Mouse (Mus musculus) limb, embryonic 11.5 days (tissue): ENCODE measurements around the gene Pum2. TPM values are rescaled to one million over a fixed set of nuclear protein-coding genes. Genes with fewer than 3 reads are reported as not detected.

Source experiments
- ATAC-seq: fragments of 200-750 bp; cut with Nextera tagmentation; 2 replicates; pipeline ENCODE4 v1.8.0; 2017; ENCODE audit warnings: low read depth; ENCODE audit not compliant: insufficient number of reproducible peaks, low FRiP score, low TSS enrichment
- DNase-seq: peaks from one replicate; pipeline ENCODE4 v3.0.0-alpha.2; 2015; ENCODE audit warnings: low spot score
- H3K27ac ChIP-seq: fragments of 300-500 bp; sonication (generic); replicated peaks from 2 replicates; pipeline ENCODE4 v1.5.1; 2014; ENCODE audit warnings: low read depth, mild to moderate bottlenecking, low read length
- H3K27me3 ChIP-seq: fragments of 300-500 bp; sonication (generic); 2 replicates; pipeline ENCODE4 v1.6.1; 2014; ENCODE audit warnings: mild to moderate bottlenecking, low read length, mixed read lengths; ENCODE audit not compliant: control insufficient read depth, insufficient read depth
- H3K36me3 ChIP-seq: fragments of 300-500 bp; sonication (generic); 2 replicates; pipeline ENCODE4 v1.6.1; 2014; ENCODE audit warnings: mild to moderate bottlenecking, low read length, moderate library complexity, mixed read lengths; ENCODE audit not compliant: control insufficient read depth, insufficient read depth
- H3K4me1 ChIP-seq: fragments of 300-500 bp; sonication (generic); 2 replicates; pipeline ENCODE4 v1.6.1; 2014; ENCODE audit warnings: low read length, mixed read lengths; ENCODE audit not compliant: control insufficient read depth, insufficient read depth
- H3K4me2 ChIP-seq: fragments of 300-500 bp; sonication (generic); 2 replicates; pipeline ENCODE4 v1.6.1; 2014; ENCODE audit warnings: low read depth, mild to moderate bottlenecking, moderate library complexity; ENCODE audit not compliant: severe bottlenecking
- H3K4me3 ChIP-seq: fragments of 300-500 bp; sonication (generic); 2 replicates; pipeline ENCODE4 v1.5.1; 2014; ENCODE audit warnings: low read depth, low read length
- H3K9ac ChIP-seq: fragments of 300-500 bp; sonication (generic); 2 replicates; pipeline ENCODE4 v1.6.1; 2014; ENCODE audit warnings: mild to moderate bottlenecking, low read length
- H3K9me3 ChIP-seq: fragments of 300-500 bp; sonication (generic); 2 replicates; pipeline ENCODE4 v1.6.1; 2016; ENCODE audit warnings: low read length; ENCODE audit not compliant: control insufficient read depth
- WGBS: fragments of 180-500 bp; shearing (Covaris S2); extraction: QIAGEN DNeasy Blood & Tissue Kit; methylation state at CpG from one replicate; pipeline ENCODE4 v1.1.7; 2014; 5-methylcytosine and 5-hydroxymethylcytosine counted together
- polyA plus RNA-seq: library from polyadenylated mRNA; unstranded; fragments of >200 nt; fragmentation: Nextera tagmentation; extraction: Ambion mirVana; gene quantifications from 2 replicates; pipeline ENCODE4 v1.2.1, GENCODE M21; 2014

Gene Pum2
- polyA plus RNA-seq, 1 experiment from 2014 or later: 73.6 TPM

GRCm38 (mm10) chr12:8781681-8782378, 107.9 kb downstream of the Pum2 start:
- no peaks in the 10 kb centered on the region for H3K9me3 ChIP-seq
- H3K27ac ChIP-seq: 0 out of 2 replicates have a peak overlapping the region, but pooled peaks have one; percentile 2
- H3K4me1 ChIP-seq: peaks cover 46% of the 10 kb centered on the region
- H3K9ac ChIP-seq: no peak overlapping the region
- no peak overlapping the region for H3K4me2 ChIP-seq
- DNase-seq (no peak), ATAC-seq (no peak)
- no peaks in the 10 kb centered on the region for H3K27me3 ChIP-seq
- 76% methylated on average over 9 of the region's 9 CpGs for WGBS
- H3K4me3 ChIP-seq: no peak overlapping the region
- 0 out of 2 replicates have a peak, but pooled peaks cover 2% of the 10 kb centered on the region for H3K36me3 ChIP-seq

- Histone ChIP-seq H3K27ac (0 out of 2 replicates have a peak overlapping the region, but pooled peaks have one; percentile 8), H3K9me3 (no peaks in the 10 kb centered on the region), H3K36me3 (0 out of 2 replicates have a peak, but pooled peaks cover 2% of the 10 kb centered on the region), H3K4me1 (peaks cover 44% of the 10 kb centered on the region), H3K4me3 (no peak overlapping the region), H3K9ac (no peak overlapping the region), H3K27me3 (no peaks in the 10 kb centered on the region), H3K4me2 (no peak overlapping the region)
- no peak for ATAC-seq
- DNase-seq: no peak
- WGBS: 77% methylated on average over 3 of the region's 3 CpGs
These were observed 108.6 kb downstream of the Pum2 start for GRCm38 (mm10) chr12:8782565-8782964.

DNA sequence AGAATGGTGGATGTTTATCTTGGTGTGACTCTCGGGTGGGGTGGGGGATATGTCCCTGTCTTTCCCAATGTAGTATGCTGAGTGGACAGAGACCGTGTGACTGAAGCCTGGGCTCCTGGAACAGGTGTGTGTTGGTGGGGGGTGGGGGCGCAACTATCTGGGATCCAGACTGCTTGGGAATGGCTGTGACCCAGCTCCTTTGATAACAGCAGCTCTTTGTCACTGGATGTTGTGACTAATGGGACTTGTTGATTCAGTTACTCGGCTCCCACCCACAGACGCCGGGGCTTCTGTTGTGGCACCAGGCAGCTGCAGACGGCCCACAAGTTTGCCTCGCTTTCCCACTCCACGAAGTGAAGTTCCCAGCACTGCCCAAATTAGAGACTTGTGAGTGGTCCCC, 110.3 kb downstream of the Pum2 start:
- WGBS: 81% methylated on average over 9 of the region's 9 CpGs
- Histone ChIP-seq H3K27me3 (no peaks in the 10 kb centered on the region), H3K27ac (no peak overlapping the region), H3K4me3 (no peak overlapping the region), H3K9me3 (no peaks in the 10 kb centered on the region), H3K4me2 (no peak overlapping the region), H3K36me3 (no peaks in the 10 kb centered on the region), H3K4me1 (peaks cover 36% of the 10 kb centered on the region), H3K9ac (no peak overlapping the region; the same call in 1 of the 2 replicates)
- no peak for DNase-seq
- ATAC-seq: no peak

- no peak overlapping the region for H3K4me2 ChIP-seq
- H3K9ac ChIP-seq: no peak overlapping the region
- DNase-seq (no peak), ATAC-seq (no peak)
- H3K27ac ChIP-seq: no peak overlapping the region
- peaks cover 22% of the 10 kb centered on the region for H3K4me1 ChIP-seq
- H3K4me3 ChIP-seq: no peak overlapping the region
- no peaks in the 10 kb centered on the region for H3K27me3 ChIP-seq
- 69% methylated on average over 5 of the region's 5 CpGs for WGBS
- peaks cover 15% of the 10 kb centered on the region for H3K36me3 ChIP-seq
- no peaks in the 10 kb centered on the region for H3K9me3 ChIP-seq
These were observed 112.5 kb downstream of the Pum2 start for GRCm38 (mm10) chr12:8786476-8786875.

DNA sequence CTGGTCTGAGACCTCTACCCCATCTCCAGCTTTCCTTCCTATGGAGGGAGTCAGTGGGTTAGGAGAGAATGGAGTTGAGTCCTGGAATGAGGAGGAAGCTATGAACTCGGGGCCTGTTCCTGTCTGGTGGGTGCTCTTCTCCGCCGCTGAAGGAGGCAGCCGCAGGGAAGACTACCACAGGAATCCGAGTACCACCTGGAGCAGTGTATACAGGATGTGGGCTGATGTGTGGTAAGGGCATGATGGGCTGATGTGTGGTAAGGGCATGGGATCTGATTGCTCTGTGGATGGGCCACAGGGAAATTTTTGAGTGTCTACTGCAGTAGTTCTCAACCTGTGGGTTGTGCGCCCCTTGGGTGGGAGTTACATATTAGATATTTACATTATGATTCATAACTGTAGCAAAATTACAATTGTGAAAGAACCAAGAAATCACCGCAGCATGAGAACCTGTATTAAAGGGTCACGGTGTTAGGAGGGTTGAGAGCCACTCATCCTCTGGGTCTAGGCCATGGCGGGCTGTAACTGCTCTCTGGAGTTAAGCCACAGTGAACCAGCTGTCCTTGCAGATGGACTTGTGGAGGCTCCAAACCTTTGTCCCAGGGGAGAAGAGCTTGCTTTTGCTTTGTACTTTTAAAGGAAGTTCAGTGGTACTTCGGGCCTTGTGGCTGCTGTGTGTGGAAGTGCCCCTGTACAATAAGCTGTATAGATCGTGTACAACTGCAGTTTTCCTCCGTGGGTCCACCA, 113.2 kb downstream of the Pum2 start:
- Histone ChIP-seq H3K4me2 (no peak overlapping the region), H3K27me3 (no peaks in the 10 kb centered on the region), H3K36me3 (peaks cover 17% of the 10 kb centered on the region), H3K4me3 (no peak overlapping the region), H3K27ac (no peak overlapping the region), H3K4me1 (peaks cover 16% of the 10 kb centered on the region), H3K9me3 (no peaks in the 10 kb centered on the region), H3K9ac (no peak overlapping the region)
- DNase-seq: no peak
- WGBS: 89% methylated on average over 12 of the region's 12 CpGs
- ATAC-seq: no peak

DNA sequence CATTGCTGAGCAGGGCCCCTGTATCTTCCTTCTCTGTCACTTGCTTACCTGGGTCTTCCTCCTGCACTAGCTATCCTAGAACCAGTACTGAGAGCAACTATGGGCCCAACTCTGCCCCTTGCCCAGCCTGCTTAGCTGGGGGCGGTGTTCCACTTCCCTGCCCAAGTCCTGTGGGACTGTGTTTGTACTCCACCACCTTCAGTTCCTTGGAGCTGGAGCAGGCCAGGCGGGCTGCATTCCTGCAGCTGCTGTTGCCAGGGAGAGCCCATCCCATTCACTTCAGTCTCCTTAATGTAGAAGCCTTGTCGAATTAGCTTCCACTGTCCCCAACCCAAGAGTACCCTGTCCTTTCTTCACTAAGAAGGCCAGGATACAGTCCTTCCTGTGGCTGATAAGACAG, 114.5 kb downstream of the Pum2 start:
- no peak for ATAC-seq
- DNase-seq: no peak
- no peak overlapping the region for H3K9ac ChIP-seq
- no peak overlapping the region for H3K4me3 ChIP-seq
- no peaks in the 10 kb centered on the region for H3K9me3 ChIP-seq
- peaks cover 8% of the 10 kb centered on the region; the same call in 1 of the 2 replicates for H3K4me1 ChIP-seq
- H3K4me2 ChIP-seq: no peak overlapping the region
- WGBS: 86% methylated on average over 3 of the region's 3 CpGs
- peaks cover 19% of the 10 kb centered on the region for H3K36me3 ChIP-seq
- no peak overlapping the region for H3K27ac ChIP-seq
- H3K27me3 ChIP-seq: no peaks in the 10 kb centered on the region

- peaks cover 31% of the 10 kb centered on the region for H3K36me3 ChIP-seq
- no peak overlapping the region for H3K27ac ChIP-seq
- ATAC-seq (no peak), DNase-seq (no peak)
- no peak overlapping the region for H3K4me3 ChIP-seq
- 94% methylated on average over 12 of the region's 12 CpGs for WGBS
- H3K27me3 ChIP-seq: no peaks in the 10 kb centered on the region
- peaks cover 5% of the 10 kb centered on the region; the same call in 1 of the 2 replicates for H3K9me3 ChIP-seq
- peaks cover 1% of the 10 kb centered on the region; the same call in 1 of the 2 replicates for H3K4me1 ChIP-seq
- no peak overlapping the region for H3K4me2 ChIP-seq
- H3K9ac ChIP-seq: no peak overlapping the region
These were observed 116.7 kb downstream of the Pum2 start for GRCm38 (mm10) chr12:8790615-8791014.

DNA sequence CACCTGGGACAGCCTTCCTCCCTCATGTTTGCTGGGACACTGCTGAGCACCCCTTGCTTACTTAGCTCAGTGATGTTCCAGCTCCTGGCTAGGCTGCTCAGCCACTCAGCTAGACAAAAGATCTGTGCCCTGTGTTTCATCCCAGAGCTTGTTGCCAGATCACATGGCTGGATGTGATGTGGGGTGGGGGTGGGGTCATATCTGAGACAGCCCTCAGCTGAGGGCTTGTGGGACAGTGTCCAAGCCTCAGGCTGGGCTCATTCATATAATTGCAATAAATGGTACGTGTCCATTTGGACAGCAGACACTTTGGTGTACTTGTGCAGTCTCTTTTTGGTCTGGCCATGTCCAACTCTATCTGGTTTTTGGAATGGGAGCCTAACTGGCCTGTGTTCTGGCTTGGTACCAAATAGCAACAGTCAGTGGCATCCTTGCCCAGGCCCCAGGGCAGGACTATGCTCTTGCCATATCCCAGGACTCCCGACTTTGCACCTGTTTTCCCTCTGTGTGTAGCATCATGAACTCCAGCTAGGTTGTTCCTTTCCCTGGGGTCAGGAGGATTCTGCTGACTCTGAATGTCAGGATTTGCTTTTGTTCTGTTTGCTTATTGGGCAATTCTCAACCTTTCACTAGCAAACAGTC, 119.6 kb downstream of the Pum2 start:
- no peak for ATAC-seq
- Histone ChIP-seq H3K27ac (no peak overlapping the region), H3K9me3 (peaks cover 5% of the 10 kb centered on the region; the same call in 1 of the 2 replicates), H3K4me2 (no peak overlapping the region), H3K9ac (no peak overlapping the region), H3K4me1 (peaks cover 14% of the 10 kb centered on the region), H3K36me3 (peaks cover 31% of the 10 kb centered on the region), H3K27me3 (no peaks in the 10 kb centered on the region), H3K4me3 (no peak overlapping the region)
- WGBS: 94% methylated on average over 2 of the region's 2 CpGs
- no peak for DNase-seq
